Mouse (Mus musculus): ENCODE data around the gene Ankrd37.
A peak's percentile ranks its signal among the peaks of the same experiment; 100 is the strongest.

DNA sequence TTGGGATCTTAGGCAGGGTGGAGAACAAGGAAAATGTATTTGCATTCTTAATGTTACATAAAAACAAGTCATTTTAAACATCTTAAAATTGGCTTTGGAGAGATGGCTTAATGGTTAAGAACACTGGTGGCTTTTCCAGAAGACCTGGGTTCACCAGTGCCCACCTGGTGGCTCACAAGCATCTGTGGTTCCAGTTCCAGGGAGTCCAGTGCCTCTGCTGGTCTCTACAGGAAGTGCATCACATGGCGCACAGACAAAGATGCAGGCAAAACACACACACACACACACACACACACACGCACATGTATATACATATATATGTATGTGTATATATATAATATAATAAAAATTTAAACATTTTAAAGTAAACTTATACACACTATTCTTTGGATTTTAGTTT is 11.4 kb downstream of the Ankrd37 start:
- peak; percentile 35; the same call in 1 of the 2 replicates for TF ChIP-seq CTCF (IDR thresholded peaks at IDR 0.05; ENCODE audit: borderline replicate concordance, extremely low read depth, insufficient read depth, insufficient read length)
- TF ChIP-seq POLR2A (IDR thresholded peaks at IDR 0.05; ENCODE audit: borderline replicate concordance, extremely low read depth, insufficient read depth, insufficient read length, poor library complexity, severe bottlenecking), result no peak

Measured in brain, embryonic 14.5 days (tissue).